Mouse (Mus musculus) induced T-regulatory cell, adult 2 months (primary cell): ENCODE results near the gene Card19.

Experiments used
- DNase-seq: peaks from one replicate; pipeline ENCODE4 v3.0.0-alpha.2; 2012; ENCODE audit warnings: low read depth

The Card19 gene

DNA sequence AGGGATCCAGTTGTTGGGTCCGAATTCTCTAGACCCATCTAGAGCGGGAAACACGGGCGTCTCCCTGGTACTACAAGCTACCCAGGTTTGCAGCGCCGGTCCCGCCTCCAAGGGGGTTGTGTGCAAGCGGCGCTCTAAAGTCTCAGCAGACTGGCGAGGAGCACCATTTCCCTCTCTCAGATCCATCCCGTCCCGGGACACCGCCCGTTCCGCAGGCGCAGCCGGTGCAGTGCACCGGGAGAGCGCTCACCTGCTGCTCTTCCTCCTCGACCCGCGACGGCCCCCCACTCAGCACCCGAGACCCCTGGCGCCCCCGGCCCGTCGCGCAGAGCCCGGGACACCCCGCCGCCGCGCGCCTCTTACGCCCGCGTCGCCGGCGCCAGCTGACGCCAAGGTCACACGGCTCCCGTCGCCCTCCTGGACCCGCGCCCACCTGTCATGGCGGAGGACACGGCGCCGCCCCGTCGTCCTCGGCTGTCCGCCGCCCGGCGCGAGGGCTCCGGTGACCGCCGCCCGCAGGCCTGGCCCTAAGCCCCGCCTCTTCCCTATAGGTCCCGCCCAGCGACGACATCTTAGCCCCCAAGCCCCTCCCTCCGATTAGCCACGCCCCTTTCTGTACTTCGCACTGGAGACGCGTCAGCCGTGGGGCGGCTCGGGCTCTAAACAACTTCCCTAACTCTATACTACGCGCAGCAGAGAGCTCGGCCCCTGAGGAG lies at the start of gene Card19:
Card19 (minus strand) TSS at position 534 of the 716 bp plus-strand sequence.
- peak; percentile 99 for DNase-seq

- DNase-seq = peak; percentile 36
These were observed 44.3 kb upstream of the Card19 start for GRCm38 (mm10) chr13:49260036-49260722.

DNA sequence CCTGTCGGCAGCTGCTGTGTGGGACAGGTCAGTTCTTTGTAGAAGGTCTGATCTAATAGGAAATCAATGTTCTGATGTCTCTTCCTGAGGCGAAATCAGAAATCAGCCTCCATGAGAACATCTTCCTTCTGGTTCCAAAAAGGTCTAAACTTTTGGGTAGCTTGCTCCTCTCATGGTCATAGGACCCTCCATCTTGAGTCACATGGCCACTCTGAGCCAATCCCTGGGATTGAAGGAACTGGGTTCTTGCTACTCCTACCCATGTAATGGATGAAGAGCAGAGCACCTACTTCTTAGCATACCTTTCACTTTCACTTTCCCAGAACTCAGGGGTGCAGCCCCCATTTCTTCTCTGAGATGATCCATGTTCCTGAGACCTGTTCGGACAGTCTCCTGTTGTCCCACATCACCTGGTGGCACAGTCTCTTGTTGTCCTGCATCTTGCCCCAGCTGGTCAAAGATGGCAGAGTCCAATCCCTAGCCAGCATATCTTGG lies 42.0 kb upstream of the Card19 start:
- DNase-seq = peak; percentile 32

DNA sequence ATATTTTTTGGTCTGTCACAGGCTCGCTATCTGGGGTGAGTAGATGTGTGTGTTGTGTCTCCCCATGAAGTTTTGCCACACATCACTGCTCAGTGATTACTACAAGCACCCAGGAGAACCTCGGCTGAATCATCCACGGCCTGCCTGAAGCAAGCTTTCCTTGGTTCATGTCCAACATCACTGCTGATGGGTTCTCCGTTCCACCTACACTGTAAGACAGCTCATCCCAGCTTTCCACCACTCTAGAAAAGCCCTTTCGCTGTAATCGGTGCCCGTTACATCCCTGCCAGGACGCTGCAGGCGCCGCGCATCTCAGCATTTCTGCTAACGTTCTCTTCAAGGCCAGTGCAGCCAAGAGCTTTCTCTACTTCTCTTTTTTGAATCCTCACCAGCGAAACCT lies 36.9 kb upstream of the Card19 start:
- no peak for DNase-seq

GRCm38 (mm10) chr13:49252113-49252512 lies 36.3 kb upstream of the Card19 start:
- DNase-seq = no peak

DNA sequence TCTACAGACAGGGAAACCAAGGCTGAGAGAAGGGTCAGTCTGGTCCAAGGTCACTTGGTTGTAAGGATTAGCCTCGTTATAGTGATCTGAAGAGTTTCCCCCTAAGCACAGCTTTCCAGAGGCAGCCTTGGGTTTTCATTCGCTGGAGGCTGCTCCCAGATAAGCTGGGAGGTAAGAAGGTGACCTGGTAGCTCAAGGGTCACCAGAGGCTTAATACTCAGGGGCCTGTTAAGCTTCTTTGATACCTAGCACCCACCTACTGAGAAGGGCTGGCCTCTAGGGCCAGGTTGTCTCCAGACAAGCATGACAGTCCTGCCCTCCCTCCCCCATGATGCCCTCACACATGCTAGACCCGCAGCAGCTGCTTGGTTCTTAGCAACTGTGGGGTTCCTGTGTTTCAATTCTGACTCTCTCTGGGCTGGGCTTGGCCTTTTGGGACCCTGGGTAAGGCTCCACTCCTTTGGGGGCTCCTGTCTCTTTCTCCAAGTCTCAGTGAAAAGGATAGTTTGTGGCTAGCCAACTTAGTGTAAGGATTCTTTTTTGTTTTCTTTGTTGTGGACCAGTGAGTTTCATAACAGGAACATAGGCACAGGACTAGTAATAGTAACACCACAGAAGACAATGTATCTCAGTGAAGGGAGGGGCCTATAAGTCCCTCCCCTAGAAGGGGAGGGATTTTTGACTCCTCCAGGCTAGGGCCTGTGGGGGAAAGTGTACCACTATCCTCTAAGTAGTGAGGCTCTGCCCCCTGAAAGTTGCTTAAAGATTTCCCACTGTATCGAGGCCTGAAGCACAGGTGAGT lies 35.1 kb upstream of the Card19 start:
- peak; percentile 44 for DNase-seq

- DNase-seq = peak; percentile 37
These were observed 33.8 kb upstream of the Card19 start for GRCm38 (mm10) chr13:49249634-49250033.

- peak; percentile 53 for DNase-seq
These were observed 33.1 kb upstream of the Card19 start for GRCm38 (mm10) chr13:49248923-49249322.

GRCm38 (mm10) chr13:49248467-49248862 lies 32.6 kb upstream of the Card19 start, which contains the start of gene Susd3:
Gene Susd3, minus strand, starts transcription at chr13:49248706.
- DNase-seq = no peak

- DNase-seq = peak; percentile 88
These were observed 32.1 kb upstream of the Card19 start for GRCm38 (mm10) chr13:49247740-49248466.

GRCm38 (mm10) chr13:49247232-49247739 lies 31.4 kb upstream of the Card19 start:
- DNase-seq = peak; percentile 64

DNA sequence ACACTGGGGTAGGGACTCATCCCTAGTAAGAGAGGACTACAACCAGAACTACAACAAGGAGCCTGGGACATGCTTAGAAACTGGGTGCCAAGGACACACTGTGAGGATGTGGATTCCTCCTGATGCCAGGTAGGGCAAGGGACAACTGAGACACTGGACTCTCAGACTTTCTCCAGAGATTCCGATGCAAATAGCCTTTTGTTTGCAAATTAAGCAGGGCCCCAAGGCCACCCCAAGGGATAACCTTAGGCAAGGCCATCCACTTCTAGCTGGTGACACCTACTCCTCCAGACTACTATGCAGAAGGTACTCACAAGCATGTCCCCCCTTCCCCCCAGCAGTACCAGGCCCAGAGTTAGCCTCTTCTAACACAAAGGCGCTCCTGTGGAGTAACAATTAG lies 30.8 kb upstream of the Card19 start:
- no peak for DNase-seq

GRCm38 (mm10) chr13:49246011-49246410 lies 30.2 kb upstream of the Card19 start:
- no peak for DNase-seq

DNA sequence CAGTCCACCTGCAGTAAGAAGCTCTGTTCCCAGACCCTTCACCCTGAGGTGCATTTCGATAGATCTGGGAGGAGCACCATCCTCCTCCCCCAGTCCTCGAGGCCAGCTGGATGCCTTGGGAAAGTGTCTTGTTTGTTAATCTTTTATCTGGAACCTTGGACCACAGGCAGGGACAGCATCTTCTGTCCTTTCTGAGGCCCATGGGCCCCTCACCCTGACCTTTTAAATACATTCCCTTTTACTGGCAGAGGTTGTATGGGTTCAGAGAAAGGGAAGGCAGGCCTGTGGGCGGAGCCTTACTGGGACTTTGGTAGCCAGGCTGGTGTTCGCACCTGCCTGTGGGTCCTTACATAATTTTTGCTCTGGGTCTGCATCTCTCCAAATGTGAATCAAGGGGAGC lies 29.4 kb upstream of the Card19 start:
- DNase-seq = no peak

DNA sequence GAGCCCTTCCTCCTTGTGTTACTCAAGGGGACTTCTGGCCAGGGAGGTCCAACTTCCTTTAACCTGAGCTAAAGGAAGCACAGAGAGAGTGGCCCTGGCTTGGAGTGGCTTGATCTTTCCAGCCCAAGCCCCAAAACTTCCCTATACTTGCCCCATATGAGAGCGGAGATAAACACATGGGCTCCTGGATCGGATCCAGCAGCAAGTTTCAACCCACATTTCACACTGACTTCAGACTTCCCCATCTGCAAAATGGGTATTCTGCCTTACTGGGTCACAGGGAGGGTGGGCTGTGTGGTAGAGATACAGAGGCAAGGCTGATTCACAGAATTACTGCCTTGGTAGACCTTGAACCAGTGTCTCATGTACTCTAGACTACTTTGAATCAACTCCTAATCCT lies 27.7 kb upstream of the Card19 start:
- DNase-seq = no peak

- peak; percentile 94 for DNase-seq
These were observed 26.7 kb upstream of the Card19 start for GRCm38 (mm10) chr13:49242321-49243065.

DNA sequence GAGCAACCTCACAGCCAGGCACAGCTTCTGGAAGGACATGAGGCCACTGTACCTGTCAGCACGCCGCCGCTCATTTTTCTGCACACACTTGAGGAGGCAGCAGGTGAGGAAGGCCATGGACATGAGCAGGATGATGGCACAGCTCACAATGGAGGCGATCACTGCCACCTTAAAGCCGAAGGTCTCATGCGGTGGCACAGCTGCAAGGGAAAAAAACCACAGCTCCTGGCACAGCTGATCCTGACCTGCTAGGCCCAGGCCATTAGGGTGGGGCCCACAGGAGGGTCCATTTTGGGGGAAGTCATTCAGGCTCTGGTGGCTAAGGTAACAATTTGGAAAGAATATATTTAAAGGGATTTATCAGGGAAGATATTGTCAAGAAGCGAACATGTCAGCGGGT lies 22.9 kb upstream of the Card19 start:
- no peak for DNase-seq

DNA sequence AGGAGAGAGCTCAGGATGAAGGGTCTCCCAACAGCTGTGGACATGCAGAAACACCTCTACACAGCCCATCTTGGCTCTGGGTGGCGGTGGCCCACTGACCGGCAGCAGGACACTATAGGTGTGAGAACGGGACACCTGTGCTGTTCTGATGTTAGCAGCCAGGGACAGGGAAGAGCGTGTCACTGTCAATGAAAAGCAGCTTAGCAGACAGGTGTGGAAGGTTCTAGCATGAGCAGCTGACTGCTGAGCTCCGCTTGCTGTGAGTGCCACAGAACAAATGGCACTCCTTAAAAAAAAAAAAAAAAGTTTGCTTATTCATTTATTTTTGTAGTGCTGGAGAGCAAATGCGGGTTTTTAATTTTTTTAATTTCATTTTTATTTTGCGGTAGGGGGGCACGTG lies 21.8 kb upstream of the Card19 start:
- DNase-seq = no peak

GRCm38 (mm10) chr13:49234711-49235110 lies 18.9 kb upstream of the Card19 start:
- DNase-seq = peak; percentile 42

GRCm38 (mm10) chr13:49233792-49234572 lies 18.1 kb upstream of the Card19 start:
- no peak for DNase-seq
